Mouse (Mus musculus) megakaryocyte progenitor cell, adult 5-6 weeks (primary cell): ENCODE results near the gene Gm11172. TPM values are rescaled to one million over a fixed set of nuclear protein-coding genes. Genes with fewer than 3 reads are reported as not detected.

Experiments used
- total RNA-seq, 2 experiments: library from RNA; stranded (forward) in 1 of 2; stranded (reverse) in 1 of 2; fragments of 157-497, 149-512 nt in 1 of 2; fragments of 200-1000 nt in 1 of 2; gene quantifications; 2 replicates each; pipeline versions ENCODE4 v1.2.3 to v1.2.4; 2015 to 2017

Gene Gm11172
- total RNA-seq, 2 experiments from 2014 or later: not detected

Other genes with a start within 250 kb of the Gm11172 start
- 0.39 and 0.59 TPM in 2 replicates for gene Socs1, start 27.4 kb upstream of the Gm11172 start, total RNA-seq (2015)
- 0.64 and 1.4 TPM in 2 replicates for gene Socs1, start 27.4 kb upstream of the Gm11172 start, total RNA-seq (2017)
- not detected in 2 replicates for gene Tnp2, start 24.3 kb upstream of the Gm11172 start, total RNA-seq (2015)
- not detected in 2 replicates for gene Tnp2, start 24.3 kb upstream of the Gm11172 start, total RNA-seq (2017)
- not detected in 2 replicates for gene Prm3, start 22.0 kb upstream of the Gm11172 start, total RNA-seq (2015)
- gene Prm3, start 22.0 kb upstream of the Gm11172 start, total RNA-seq (2017): not detected in 2 replicates
- not detected in 2 replicates for gene Prm2, start 16.8 kb upstream of the Gm11172 start, total RNA-seq (2015)
- not detected in 2 replicates for gene Prm2, start 16.8 kb upstream of the Gm11172 start, total RNA-seq (2017)
- not detected in 2 replicates for gene Prm1, start 7.1 kb upstream of the Gm11172 start, total RNA-seq (2015)
- gene Prm1, start 7.1 kb upstream of the Gm11172 start, total RNA-seq (2017): not detected in 2 replicates
- gene Rmi2, start 22.1 kb downstream of the Gm11172 start, total RNA-seq (2015): 6.9 and 8.2 TPM in 2 replicates
- 6.0 and 6.9 TPM in 2 replicates for gene Rmi2, start 22.1 kb downstream of the Gm11172 start, total RNA-seq (2017)
- 0.59 and 2.1 TPM in 2 replicates for gene Snn, start 248.0 kb downstream of the Gm11172 start, total RNA-seq (2015)
- gene Snn, start 248.0 kb downstream of the Gm11172 start, total RNA-seq (2017): 1.2 and 2.7 TPM in 2 replicates